Mouse (Mus musculus) gonadal fat pad, adult 2 months (tissue): ENCODE measurements around the gene Epb41l2. TPM values are rescaled to one million over a fixed set of nuclear protein-coding genes. Genes with fewer than 3 reads are reported as not detected.

ENCODE experiments used
- polyA plus RNA-seq: library from polyadenylated mRNA; depleted of rRNA; stranded (reverse); fragments of >200 nt; gene quantifications from 2 replicates; pipeline ENCODE4 v1.2.3, GENCODE M21; 2012; rRNA removed

The Epb41l2 gene
- polyA plus RNA-seq, 1 experiment: 80.8 TPM

Other genes with a start within 250 kb of the Epb41l2 start
- 11.1 and 11.2 TPM in 2 replicates for gene Akap7, start 51.9 kb upstream of the Epb41l2 start, polyA plus RNA-seq
- 0.22 TPM in 1 of 2 replicates, not detected in the other for gene Smlr1, start 176.5 kb downstream of the Epb41l2 start, polyA plus RNA-seq